Mouse (Mus musculus) limb, embryonic 15.5 days (tissue): ENCODE measurements around the gene Pik3ip1. TPM values are rescaled to one million over a fixed set of nuclear protein-coding genes. Genes with fewer than 3 reads are reported as not detected.

Experiments used
- ATAC-seq: fragments of 200-750 bp; cut with Nextera tagmentation; 2 replicates; pipeline ENCODE4 v1.8.0; 2017; ENCODE audit warnings: low read depth, moderate TSS enrichment; ENCODE audit not compliant: insufficient number of reproducible peaks, low FRiP score, low TSS enrichment
- H3K27ac ChIP-seq: fragments of 300-500 bp; sonication (generic); 2 replicates; pipeline ENCODE4 v1.5.1; 2015; ENCODE audit warnings: moderate library complexity, mild to moderate bottlenecking, inconsistent platforms
- H3K27me3 ChIP-seq: fragments of 300-500 bp; sonication (generic); 2 replicates; pipeline ENCODE4 v1.6.1; 2015; ENCODE audit warnings: inconsistent platforms
- H3K36me3 ChIP-seq: fragments of 300-500 bp; sonication (generic); 2 replicates; pipeline ENCODE4 v1.6.1; 2015; ENCODE audit warnings: inconsistent platforms
- H3K4me1 ChIP-seq: fragments of 300-500 bp; sonication (generic); 2 replicates; pipeline ENCODE4 v1.6.1; 2015; ENCODE audit warnings: inconsistent platforms
- H3K4me2 ChIP-seq: fragments of 300-500 bp; sonication (generic); 2 replicates; pipeline ENCODE4 v1.6.1; 2015; ENCODE audit warnings: mild to moderate bottlenecking, inconsistent platforms
- H3K4me3 ChIP-seq: fragments of 300-500 bp; sonication (generic); 2 replicates; pipeline ENCODE4 v1.5.1; 2015; ENCODE audit warnings: mild to moderate bottlenecking, inconsistent platforms
- H3K9ac ChIP-seq: fragments of 300-500 bp; sonication (generic); 2 replicates; pipeline ENCODE4 v1.6.1; 2015; ENCODE audit warnings: inconsistent platforms
- H3K9me3 ChIP-seq: fragments of 300-500 bp; sonication (generic); 2 replicates; pipeline ENCODE4 v1.6.1; 2016; ENCODE audit warnings: inconsistent platforms
- WGBS: fragments of 180-500 bp; shearing (Covaris S2); methylation state at CpG from one replicate; pipeline ENCODE4 v1.1.7; 2015; 5-methylcytosine and 5-hydroxymethylcytosine counted together
- polyA plus RNA-seq: library from polyadenylated mRNA; unstranded; fragments of >200 nt; fragmentation: Nextera tagmentation; extraction: Ambion mirVana; gene quantifications from 2 replicates; pipeline ENCODE4 v1.2.1, GENCODE M21; 2015

Pik3ip1 gene
- polyA plus RNA-seq, 1 experiment from 2014 or later, result 15.6 TPM

DNA sequence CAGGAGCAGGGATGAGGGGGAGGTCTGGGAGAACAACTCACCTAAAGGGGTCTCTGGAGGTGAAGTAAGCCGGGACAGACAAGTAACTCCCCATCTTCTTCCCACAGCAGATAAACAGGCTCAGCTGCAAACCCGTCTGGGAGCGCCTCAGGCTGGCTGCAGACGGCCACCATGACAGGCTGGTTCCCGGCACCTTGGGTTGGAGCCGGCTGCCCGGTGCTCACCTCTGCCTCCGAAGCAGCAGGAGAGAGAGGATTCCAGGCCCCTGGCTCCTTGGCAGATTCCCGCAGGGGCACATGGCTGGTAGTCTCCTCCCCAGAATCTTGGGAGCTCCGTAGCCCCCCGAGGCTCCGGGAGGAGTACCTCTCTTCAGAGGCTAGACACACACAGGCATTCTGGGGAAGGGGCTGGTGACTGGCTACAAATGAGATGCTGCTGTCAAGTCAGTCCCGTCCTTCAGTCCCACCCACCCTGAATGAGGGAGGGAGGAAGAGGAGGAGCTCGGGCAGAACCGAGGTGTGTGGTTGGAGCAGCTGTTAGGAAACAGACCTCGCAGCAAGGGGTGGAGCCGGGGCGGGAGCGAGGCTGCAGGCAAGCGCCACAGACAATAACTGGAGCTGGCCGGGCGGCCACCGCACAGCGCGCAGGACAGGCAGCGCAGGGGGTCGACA is 40.9 kb downstream of the Pik3ip1 start:
- H3K36me3 ChIP-seq, result no peaks in the 10 kb centered on the region
- WGBS, result 1% methylated on average over 27 of the region's 27 CpGs
- no peaks in the 10 kb centered on the region for H3K27me3 ChIP-seq
- H3K4me2 ChIP-seq, result peak overlapping the region; percentile 78
- H3K27ac ChIP-seq, result peak overlapping the region; percentile 76
- peak overlapping the region; percentile 37 for H3K9ac ChIP-seq
- peaks cover 45% of the 10 kb centered on the region for H3K4me1 ChIP-seq
- ATAC-seq, result peak; percentile 91
- H3K4me3 ChIP-seq, result peak overlapping the region; percentile 57
- no peaks in the 10 kb centered on the region for H3K9me3 ChIP-seq

DNA sequence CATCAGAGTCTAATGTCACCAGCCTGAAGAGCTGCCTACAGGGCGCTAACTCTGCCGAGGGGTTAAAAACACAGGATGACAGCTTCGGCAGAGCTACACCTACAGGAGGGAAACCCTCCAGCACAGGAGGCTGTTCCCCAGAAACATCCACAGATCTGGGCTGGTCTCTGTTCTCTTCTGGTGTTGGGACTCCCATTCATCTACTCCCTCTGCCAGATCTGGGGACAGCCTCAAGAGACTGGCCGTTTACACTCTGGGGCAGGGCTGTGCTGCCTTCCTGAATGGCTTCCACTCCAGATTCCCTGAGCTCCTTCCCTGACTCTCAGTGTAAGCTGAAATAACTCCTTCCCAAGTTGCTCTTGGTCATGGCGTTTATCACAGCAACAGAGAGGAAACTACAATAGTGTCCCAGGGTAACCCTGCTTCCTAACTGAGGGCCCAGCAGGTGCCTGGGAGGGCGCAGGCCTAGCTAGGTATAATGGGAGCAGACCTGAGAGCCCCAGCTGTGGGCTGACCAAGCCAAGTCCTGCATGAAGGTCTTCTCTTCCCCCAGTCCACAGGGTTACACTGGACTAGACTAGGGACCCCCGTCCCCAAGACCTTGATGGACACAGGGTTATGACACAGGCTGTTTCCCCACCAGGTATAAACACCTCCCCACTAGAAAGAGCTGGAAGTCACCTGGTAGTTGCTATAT is 41.5 kb downstream of the Pik3ip1 start:
- Histone ChIP-seq H3K9me3 (no peaks in the 10 kb centered on the region), H3K27ac (peak overlapping the region; percentile 76), H3K4me3 (peak overlapping the region; percentile 57), H3K36me3 (no peaks in the 10 kb centered on the region), H3K4me2 (peak overlapping the region; percentile 78), H3K4me1 (peaks cover 45% of the 10 kb centered on the region), H3K9ac (peak overlapping the region; percentile 37; the same call in 1 of the 2 replicates), H3K27me3 (no peaks in the 10 kb centered on the region)
- 23% methylated on average over 7 of the region's 7 CpGs for WGBS
- ATAC-seq, result no peak

- WGBS, result 11% methylated on average over 7 of the region's 7 CpGs
- Histone ChIP-seq H3K9ac (no peak overlapping the region), H3K4me1 (peaks cover 45% of the 10 kb centered on the region), H3K27me3 (no peaks in the 10 kb centered on the region), H3K36me3 (no peaks in the 10 kb centered on the region), H3K9me3 (no peaks in the 10 kb centered on the region), H3K4me3 (no peak overlapping the region), H3K4me2 (peak overlapping the region; percentile 12), H3K27ac (peak overlapping the region; percentile 74)
- ATAC-seq, result no peak
These were observed 43.5 kb downstream of the Pik3ip1 start for GRCm38 (mm10) chr11:3373591-3374292.

- Histone ChIP-seq H3K4me3 (no peak overlapping the region), H3K9me3 (no peaks in the 10 kb centered on the region), H3K4me2 (peak overlapping the region; percentile 12), H3K9ac (no peak overlapping the region), H3K27ac (peak overlapping the region; percentile 74), H3K36me3 (no peaks in the 10 kb centered on the region), H3K4me1 (peaks cover 44% of the 10 kb centered on the region), H3K27me3 (no peaks in the 10 kb centered on the region)
- 11% methylated on average over 7 of the region's 7 CpGs for WGBS
- no peak for ATAC-seq
These were observed 44.1 kb downstream of the Pik3ip1 start for GRCm38 (mm10) chr11:3374293-3374645.

DNA sequence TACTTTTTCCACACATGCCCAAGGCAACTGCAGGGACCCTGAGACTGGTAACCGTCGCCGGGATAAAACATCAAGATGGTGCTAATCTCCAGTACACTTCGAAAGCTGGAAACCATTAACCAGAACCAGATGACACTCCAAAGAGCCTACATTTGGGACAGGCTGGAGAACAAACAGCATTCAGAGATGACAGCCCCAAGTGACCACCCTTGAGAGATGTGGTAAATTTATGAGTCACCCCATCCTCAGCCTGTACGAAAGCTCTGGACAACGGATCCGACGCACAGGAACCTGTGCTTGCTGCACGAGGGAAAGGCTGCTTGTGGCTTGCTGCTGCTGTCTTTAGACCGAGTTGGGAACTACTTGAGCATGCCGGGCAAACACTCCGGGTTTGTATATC is 44.5 kb downstream of the Pik3ip1 start:
- H3K9ac ChIP-seq, result no peak overlapping the region
- peaks cover 41% of the 10 kb centered on the region for H3K4me1 ChIP-seq
- 0 out of 2 replicates have a peak overlapping the region, but pooled peaks have one; percentile 12 for H3K4me2 ChIP-seq
- no peak for ATAC-seq
- no peaks in the 10 kb centered on the region for H3K36me3 ChIP-seq
- H3K27ac ChIP-seq, result peak overlapping the region; percentile 74
- H3K4me3 ChIP-seq, result no peak overlapping the region
- WGBS, result 31% methylated on average over 12 of the region's 12 CpGs
- no peaks in the 10 kb centered on the region for H3K9me3 ChIP-seq
- H3K27me3 ChIP-seq, result no peaks in the 10 kb centered on the region

DNA sequence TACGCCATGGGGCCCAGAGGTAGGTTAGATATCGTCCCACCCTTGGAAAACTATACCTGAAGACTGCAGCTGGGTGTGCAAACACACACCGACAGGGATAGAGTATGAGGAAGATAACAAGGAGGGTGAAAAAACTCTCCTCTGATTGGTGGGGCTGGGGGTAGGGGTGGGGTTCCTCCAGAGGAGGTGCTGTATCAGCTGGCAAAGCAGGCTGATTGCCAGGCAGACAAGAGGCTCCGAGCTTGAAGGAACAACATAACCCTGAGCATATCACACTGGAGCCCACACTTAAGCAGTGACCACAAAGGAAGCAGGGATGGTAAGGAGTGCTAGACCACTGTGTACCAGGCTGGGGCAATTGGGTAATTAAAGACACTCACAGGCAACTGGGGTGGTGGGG is 49.2 kb downstream of the Pik3ip1 start:
- 80% methylated on average over 4 of the region's 4 CpGs for WGBS
- Histone ChIP-seq H3K4me3 (no peak overlapping the region), H3K27ac (no peak overlapping the region), H3K27me3 (no peaks in the 10 kb centered on the region), H3K4me2 (no peak overlapping the region), H3K9me3 (no peaks in the 10 kb centered on the region), H3K36me3 (peaks cover 10% of the 10 kb centered on the region; the same call in 1 of the 2 replicates), H3K4me1 (peaks cover 9% of the 10 kb centered on the region), H3K9ac (no peak overlapping the region)
- ATAC-seq, result no peak

GRCm38 (mm10) chr11:3381148-3381814 is 51.1 kb downstream of the Pik3ip1 start:
- Histone ChIP-seq H3K4me2 (no peak overlapping the region), H3K9me3 (no peaks in the 10 kb centered on the region), H3K4me3 (no peak overlapping the region), H3K4me1 (no peaks in the 10 kb centered on the region), H3K27ac (no peak overlapping the region), H3K27me3 (no peaks in the 10 kb centered on the region), H3K36me3 (peaks cover 10% of the 10 kb centered on the region; the same call in 1 of the 2 replicates), H3K9ac (no peak overlapping the region)
- WGBS, result 87% methylated on average over 6 of the region's 6 CpGs
- no peak for ATAC-seq

DNA sequence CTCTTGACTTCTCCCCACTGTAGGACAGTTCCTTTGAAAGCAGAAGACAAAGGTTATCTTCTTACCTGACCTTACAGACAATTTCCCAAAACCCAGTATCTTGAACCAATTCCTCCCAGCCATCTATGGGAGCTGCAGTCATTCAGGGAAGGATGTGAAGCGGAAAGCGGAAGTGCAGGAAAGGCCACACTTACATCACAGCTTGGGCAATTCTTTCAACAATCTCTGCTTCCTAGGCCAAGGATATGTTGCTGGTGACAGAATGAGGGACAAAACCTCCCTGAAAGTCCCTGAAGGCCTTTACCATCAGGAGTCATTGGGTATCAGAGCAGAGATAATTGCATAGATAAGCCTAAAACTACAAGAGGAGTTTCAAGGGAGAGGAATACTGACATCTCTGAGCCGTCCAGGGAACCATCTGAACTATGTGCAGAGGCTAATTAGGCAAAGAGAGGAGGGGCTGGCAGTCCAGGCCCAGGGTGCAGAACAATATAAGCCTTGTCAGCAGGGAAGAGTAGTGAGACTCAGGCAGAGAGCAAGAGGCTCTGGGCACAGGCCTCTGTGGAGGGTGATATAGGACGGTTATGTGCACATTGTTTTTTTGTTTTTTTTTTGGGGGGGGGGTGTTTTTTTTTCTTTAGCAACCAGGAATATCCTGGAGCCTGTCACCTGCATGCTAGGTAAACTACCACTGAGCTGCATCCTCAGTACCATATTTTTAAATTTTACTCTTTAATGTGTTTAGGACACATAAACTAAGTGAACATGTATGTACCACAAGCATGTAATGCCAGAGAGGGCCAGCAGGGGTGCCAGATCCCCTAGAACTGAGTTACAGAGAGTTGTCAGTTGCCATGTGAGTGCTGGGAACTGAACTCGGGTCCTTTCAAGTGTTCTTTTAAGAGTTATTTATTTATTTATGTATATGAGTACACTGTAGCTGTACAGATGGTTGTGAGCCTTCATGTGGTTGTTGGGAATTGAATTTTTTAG is 52.7 kb downstream of the Pik3ip1 start:
- no peaks in the 10 kb centered on the region for H3K9me3 ChIP-seq
- H3K4me1 ChIP-seq, result no peaks in the 10 kb centered on the region
- no peaks in the 10 kb centered on the region for H3K27me3 ChIP-seq
- no peak overlapping the region for H3K9ac ChIP-seq
- H3K36me3 ChIP-seq, result peaks cover 10% of the 10 kb centered on the region; the same call in 1 of the 2 replicates
- H3K4me3 ChIP-seq, result no peak overlapping the region
- WGBS, result 81% methylated on average over 5 of the region's 5 CpGs
- ATAC-seq, result no peak
- no peak overlapping the region for H3K4me2 ChIP-seq
- H3K27ac ChIP-seq, result no peak overlapping the region

GRCm38 (mm10) chr11:3386941-3387368 is 56.8 kb downstream of the Pik3ip1 start:
- Histone ChIP-seq H3K4me3 (no peak overlapping the region), H3K36me3 (peaks cover 11% of the 10 kb centered on the region; the same call in 1 of the 2 replicates), H3K4me1 (0 out of 2 replicates have a peak, but pooled peaks cover 5% of the 10 kb centered on the region), H3K4me2 (no peak overlapping the region), H3K9ac (no peak overlapping the region), H3K9me3 (no peaks in the 10 kb centered on the region), H3K27ac (no peak overlapping the region), H3K27me3 (no peaks in the 10 kb centered on the region)
- ATAC-seq, result peak; percentile 72; the same call in 1 of the 2 replicates
- 26% methylated on average over 4 of the region's 4 CpGs for WGBS

DNA sequence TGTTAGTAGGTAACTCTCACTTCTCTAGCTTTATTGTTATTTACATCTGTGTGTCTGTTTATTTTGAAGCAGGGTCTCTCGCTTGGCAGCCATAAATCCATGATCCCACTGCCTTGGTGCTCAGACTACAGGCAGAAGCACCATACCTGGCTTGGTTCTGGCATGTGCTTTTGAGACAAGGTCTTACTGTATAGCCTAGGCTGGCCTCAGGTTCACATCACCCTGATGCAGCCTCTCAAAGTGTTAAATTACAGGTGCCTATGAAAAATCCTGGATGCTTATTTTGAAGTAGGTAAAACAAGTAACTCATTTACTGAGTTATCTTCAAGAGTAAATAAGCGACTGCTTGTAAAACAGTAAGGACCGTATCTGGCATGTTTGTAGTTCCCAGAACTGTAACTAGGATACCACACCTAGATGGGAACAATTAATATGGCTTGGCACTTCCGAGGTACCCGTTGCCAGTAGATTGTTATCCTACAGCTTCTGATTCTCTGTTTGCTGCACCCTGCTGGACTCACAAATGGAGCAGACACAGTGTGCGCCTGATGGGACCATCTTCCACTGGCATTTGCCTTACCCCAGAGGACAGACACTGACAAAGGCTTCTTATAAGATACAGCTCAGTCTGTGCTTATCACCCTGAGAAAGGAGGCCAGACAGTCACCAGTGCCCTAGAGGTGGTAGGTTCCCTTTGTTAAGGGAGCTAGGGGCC is 57.4 kb downstream of the Pik3ip1 start:
- Histone ChIP-seq H3K4me1 (peaks cover 12% of the 10 kb centered on the region), H3K4me3 (no peak overlapping the region), H3K36me3 (peaks cover 9% of the 10 kb centered on the region; the same call in 1 of the 2 replicates), H3K27me3 (no peaks in the 10 kb centered on the region), H3K4me2 (no peak overlapping the region), H3K9me3 (no peaks in the 10 kb centered on the region), H3K27ac (no peak overlapping the region), H3K9ac (no peak overlapping the region)
- 76% methylated on average over 6 of the region's 6 CpGs for WGBS
- ATAC-seq, result no peak
